ENCODE assay signal across 16 mouse cellular contexts in genomic region chr4:139389557-139389956, GRCm38 (mm10).
"Had no signal": no experiment of that assay in that cellular context is flagged by ENCODE, and none has a peak within 500 bp of the region (broad histone marks: within the 10 kb centered on the region; RNA-seq: fewer than 3 reads in every experiment).

No protein-coding gene starts in this region.

- H3K4me2 ChIP-seq: lung, embryonic 15.5 days; midbrain, embryonic 13.5 days; midbrain, embryonic 15.5 days; neural tube, embryonic 12.5 days; stomach, embryonic 15.5 days had no signal

- H3K27ac ChIP-seq: lung, embryonic 15.5 days; macrophage; midbrain, embryonic 13.5 days; midbrain, embryonic 15.5 days; neural tube, embryonic 12.5 days; stomach, embryonic 15.5 days; stomach, postnatal 0 days had no signal

- DNase-seq: lung, adult 2 months; lung, postnatal 14 days; lung, postnatal 36 days; right cerebral cortex, postnatal 14 days; thymus, adult 2 months; thymus, postnatal 25 days; thymus, postnatal 4 days had no signal

- ATAC-seq: lung, postnatal 0 days; midbrain, embryonic 13.5 days; midbrain, embryonic 15.5 days had no signal

- H3K9me3 ChIP-seq: lung, embryonic 15.5 days; megakaryocyte, embryonic 14.5 days; midbrain, embryonic 13.5 days; midbrain, embryonic 15.5 days; neural tube, embryonic 12.5 days; stomach, embryonic 15.5 days had no signal

- H3K4me3 ChIP-seq: lung, embryonic 15.5 days; megakaryocyte, embryonic 14.5 days; midbrain, embryonic 13.5 days; midbrain, embryonic 15.5 days; neural tube, embryonic 12.5 days; stomach, embryonic 15.5 days had no signal

- H3K27me3 ChIP-seq: lung, embryonic 15.5 days; megakaryocyte, embryonic 14.5 days; midbrain, embryonic 13.5 days; midbrain, embryonic 15.5 days; neural tube, embryonic 12.5 days; stomach, embryonic 15.5 days had no signal

- H3K9ac ChIP-seq: lung, embryonic 15.5 days; midbrain, embryonic 13.5 days; midbrain, embryonic 15.5 days; neural tube, embryonic 12.5 days; stomach, embryonic 15.5 days had no signal

- H3K4me1 ChIP-seq: midbrain, embryonic 13.5 days; midbrain, embryonic 15.5 days; neural tube, embryonic 12.5 days had no signal
